Mouse (Mus musculus): ENCODE measurements around the gene Cd3d. TPM values are rescaled to one million over a fixed set of nuclear protein-coding genes. Genes with fewer than 3 reads are reported as not detected.

Cd3d gene
- polyA plus RNA-seq, 1 experiment = not detected

GRCm38 (mm10) chr9:44979806-44980205 lies 1.8 kb upstream of the Cd3d start:
- H3K36me3 ChIP-seq (ENCODE audit: control insufficient read depth, insufficient read depth) = no peaks in the 10 kb centered on the region
- H3K79me3 ChIP-seq (ENCODE audit: low read depth) = no peaks in the 10 kb centered on the region
- TF ChIP-seq FOSL1 (IDR thresholded peaks at IDR 0.05; ENCODE audit: insufficient read depth, low read length, poor library complexity, severe bottlenecking) (no peak), MYOD1 (IDR thresholded peaks at IDR 0.05; ENCODE audit: control insufficient read depth, insufficient read length, low read depth) (no peak)
- no peaks in the 10 kb centered on the region for H3K79me2 ChIP-seq (ENCODE audit: control insufficient read depth, insufficient read depth)
- no peak overlapping the region for H3ac ChIP-seq (ENCODE audit: control insufficient read depth, insufficient read length, low read depth)
- H3K27me3 ChIP-seq (ENCODE audit: control insufficient read depth, insufficient read depth, insufficient read length) = peaks cover 44% of the 10 kb centered on the region
- H3K4me3 ChIP-seq (ENCODE audit: insufficient read depth, poor library complexity, severe bottlenecking) = no peak overlapping the region

- Histone ChIP-seq H3K79me3 (ENCODE audit: low read depth) (no peaks in the 10 kb centered on the region), H3K36me3 (ENCODE audit: control insufficient read depth, insufficient read depth) (no peaks in the 10 kb centered on the region), H3K27me3 (ENCODE audit: control insufficient read depth, insufficient read depth, insufficient read length) (peaks cover 39% of the 10 kb centered on the region), H3ac (ENCODE audit: control insufficient read depth, insufficient read length, low read depth) (no peak within 1 kb of the TSS), H3K79me2 (ENCODE audit: control insufficient read depth, insufficient read depth) (no peaks in the 10 kb centered on the region), H3K4me3 (ENCODE audit: insufficient read depth, poor library complexity, severe bottlenecking) (no peak within 1 kb of the TSS)
- no peak for TF ChIP-seq MAX (IDR thresholded peaks at IDR 0.05)
- TF ChIP-seq USF1 (IDR thresholded peaks at IDR 0.05; ENCODE audit: low read depth) = no peak
- TF ChIP-seq CTCF (IDR thresholded peaks at IDR 0.05; ENCODE audit: control insufficient read depth, insufficient read depth, insufficient read length) = no peak
These were observed 1.3 kb upstream of the Cd3d start, which contains the start of gene Cd3g for GRCm38 (mm10) chr9:44980242-44980641. TSS of gene Cd3g (minus strand) at chr9:44980431.

- Histone ChIP-seq H3K27me3 (ENCODE audit: control insufficient read depth, insufficient read depth, insufficient read length) (peaks cover 35% of the 10 kb centered on the region), H3K4me3 (ENCODE audit: insufficient read depth, poor library complexity, severe bottlenecking) (no peak overlapping the region), H3K36me3 (ENCODE audit: control insufficient read depth, insufficient read depth) (no peaks in the 10 kb centered on the region), H3ac (ENCODE audit: control insufficient read depth, insufficient read length, low read depth) (no peak overlapping the region), H3K79me2 (ENCODE audit: control insufficient read depth, insufficient read depth) (no peaks in the 10 kb centered on the region), H3K79me3 (ENCODE audit: low read depth) (no peaks in the 10 kb centered on the region)
- TF ChIP-seq FOSL1 (IDR thresholded peaks at IDR 0.05; ENCODE audit: insufficient read depth, low read length, poor library complexity, severe bottlenecking) (no peak), MYOG (IDR thresholded peaks at IDR 0.05; ENCODE audit: control insufficient read depth, extremely low read depth, insufficient read length) (no peak), MAX (IDR thresholded peaks at IDR 0.05) (no peak), CTCF (IDR thresholded peaks at IDR 0.05; ENCODE audit: control insufficient read depth, insufficient read depth, insufficient read length) (no peak), CEBPB (IDR thresholded peaks at IDR 0.05; ENCODE audit: low read depth) (no peak), USF1 (IDR thresholded peaks at IDR 0.05; ENCODE audit: low read depth) (no peak), MYOD1 (IDR thresholded peaks at IDR 0.05; ENCODE audit: control insufficient read depth, insufficient read length, low read depth) (no peak)
These were observed 482 bp upstream of the Cd3d start for GRCm38 (mm10) chr9:44981104-44981503.

GRCm38 (mm10) chr9:44982081-44982480 lies 495 bp downstream of the Cd3d start:
- Histone ChIP-seq H3K4me3 (ENCODE audit: insufficient read depth, poor library complexity, severe bottlenecking) (no peak overlapping the region), H3K27me3 (ENCODE audit: control insufficient read depth, insufficient read depth, insufficient read length) (peaks cover 30% of the 10 kb centered on the region), H3K79me2 (ENCODE audit: control insufficient read depth, insufficient read depth) (no peaks in the 10 kb centered on the region), H3K36me3 (ENCODE audit: control insufficient read depth, insufficient read depth) (no peaks in the 10 kb centered on the region), H3K79me3 (ENCODE audit: low read depth) (no peaks in the 10 kb centered on the region), H3ac (ENCODE audit: control insufficient read depth, insufficient read length, low read depth) (no peak overlapping the region)
- no peak for TF ChIP-seq CTCF (IDR thresholded peaks at IDR 0.05; ENCODE audit: control insufficient read depth, insufficient read depth, insufficient read length)
- no peak for TF ChIP-seq FOSL1 (IDR thresholded peaks at IDR 0.05; ENCODE audit: insufficient read depth, low read length, poor library complexity, severe bottlenecking)
- no peak for TF ChIP-seq USF1 (IDR thresholded peaks at IDR 0.05; ENCODE audit: low read depth)
- TF ChIP-seq MAX (IDR thresholded peaks at IDR 0.05) = no peak
- no peak for TF ChIP-seq CEBPB (IDR thresholded peaks at IDR 0.05; ENCODE audit: low read depth)
- TF ChIP-seq MYOD1 (IDR thresholded peaks at IDR 0.05; ENCODE audit: control insufficient read depth, insufficient read length, low read depth) = no peak
- TF ChIP-seq MYOG (IDR thresholded peaks at IDR 0.05; ENCODE audit: control insufficient read depth, extremely low read depth, insufficient read length) = no peak

- Histone ChIP-seq H3K79me3 (ENCODE audit: low read depth) (no peaks in the 10 kb centered on the region), H3K27me3 (ENCODE audit: control insufficient read depth, insufficient read depth, insufficient read length) (peaks cover 30% of the 10 kb centered on the region), H3K36me3 (ENCODE audit: control insufficient read depth, insufficient read depth) (no peaks in the 10 kb centered on the region), H3ac (ENCODE audit: control insufficient read depth, insufficient read length, low read depth) (no peak overlapping the region), H3K79me2 (ENCODE audit: control insufficient read depth, insufficient read depth) (no peaks in the 10 kb centered on the region), H3K4me3 (ENCODE audit: insufficient read depth, poor library complexity, severe bottlenecking) (no peak overlapping the region)
- TF ChIP-seq MYOG (IDR thresholded peaks at IDR 0.05; ENCODE audit: control insufficient read depth, extremely low read depth, insufficient read length) (no peak), CTCF (IDR thresholded peaks at IDR 0.05; ENCODE audit: control insufficient read depth, insufficient read depth, insufficient read length) (no peak), FOSL1 (IDR thresholded peaks at IDR 0.05; ENCODE audit: insufficient read depth, low read length, poor library complexity, severe bottlenecking) (no peak), MAX (IDR thresholded peaks at IDR 0.05) (no peak), USF1 (IDR thresholded peaks at IDR 0.05; ENCODE audit: low read depth) (no peak), MYOD1 (IDR thresholded peaks at IDR 0.05; ENCODE audit: control insufficient read depth, insufficient read length, low read depth) (no peak), CEBPB (IDR thresholded peaks at IDR 0.05; ENCODE audit: low read depth) (no peak)
These were observed 945 bp downstream of the Cd3d start for GRCm38 (mm10) chr9:44982531-44982930.

- no peak overlapping the region for H3ac ChIP-seq (ENCODE audit: control insufficient read depth, insufficient read length, low read depth)
- no peaks in the 10 kb centered on the region for H3K36me3 ChIP-seq (ENCODE audit: control insufficient read depth, insufficient read depth)
- no peaks in the 10 kb centered on the region for H3K79me3 ChIP-seq (ENCODE audit: low read depth)
- H3K27me3 ChIP-seq (ENCODE audit: control insufficient read depth, insufficient read depth, insufficient read length) = peaks cover 30% of the 10 kb centered on the region
- H3K4me3 ChIP-seq (ENCODE audit: insufficient read depth, poor library complexity, severe bottlenecking) = no peak overlapping the region
- TF ChIP-seq CTCF (IDR thresholded peaks at IDR 0.05; ENCODE audit: control insufficient read depth, insufficient read depth, insufficient read length) = no peak
- no peak for TF ChIP-seq FOSL1 (IDR thresholded peaks at IDR 0.05; ENCODE audit: insufficient read depth, low read length, poor library complexity, severe bottlenecking)
- TF ChIP-seq CEBPB (IDR thresholded peaks at IDR 0.05; ENCODE audit: low read depth) = no peak
- TF ChIP-seq MYOG (IDR thresholded peaks at IDR 0.05; ENCODE audit: control insufficient read depth, extremely low read depth, insufficient read length) = no peak
- no peak for TF ChIP-seq MYOD1 (IDR thresholded peaks at IDR 0.05; ENCODE audit: control insufficient read depth, insufficient read length, low read depth)
- no peak for TF ChIP-seq MAX (IDR thresholded peaks at IDR 0.05)
- TF ChIP-seq USF1 (IDR thresholded peaks at IDR 0.05; ENCODE audit: low read depth) = no peak
- H3K79me2 ChIP-seq (ENCODE audit: control insufficient read depth, insufficient read depth) = no peaks in the 10 kb centered on the region
These were observed 1.4 kb downstream of the Cd3d start for GRCm38 (mm10) chr9:44983001-44983400.
